Mouse (Mus musculus) ES-Bruce4 (cell line): ENCODE measurements around the gene Unkl. TPM values are rescaled to one million over a fixed set of nuclear protein-coding genes. Genes with fewer than 3 reads are reported as not detected.
"Not testable (repeated sequence)": the region's sequence is repeated elsewhere in the genome, so short reads cannot be mapped to it uniquely, and the experiment has no call there.

Source experiments
- H3K27ac ChIP-seq: 2 replicates; pipeline ENCODE4 v1.5.1; 2012; ENCODE audit warnings: low read length, inconsistent platforms; ENCODE audit not compliant: insufficient read depth
- H3K27me3 ChIP-seq: 2 replicates; pipeline ENCODE4 v1.6.1; 2012; ENCODE audit warnings: mild to moderate bottlenecking, low read length, inconsistent platforms; ENCODE audit not compliant: control insufficient read depth, poor library complexity, insufficient read depth, severe bottlenecking
- H3K36me3 ChIP-seq: 2 replicates; pipeline ENCODE4 v1.6.1; 2012; ENCODE audit warnings: inconsistent platforms, mild to moderate bottlenecking, low read length, moderate library complexity; ENCODE audit not compliant: control insufficient read depth, poor library complexity, insufficient read depth, severe bottlenecking
- H3K4me1 ChIP-seq: one replicate; pipeline ENCODE4 v1.8.1; 2011; ENCODE audit warnings: low read length; ENCODE audit not compliant: control insufficient read depth, insufficient read depth
- H3K4me3 ChIP-seq: 2 replicates; pipeline ENCODE4 v1.5.1; 2011; ENCODE audit warnings: low read depth, mild to moderate bottlenecking, low read length
- H3K9ac ChIP-seq: 2 replicates; pipeline ENCODE4 v1.6.1; 2012; ENCODE audit warnings: low read depth, mild to moderate bottlenecking, inconsistent platforms; ENCODE audit not compliant: poor library complexity, severe bottlenecking
- H3K9me3 ChIP-seq: replicated peaks from 2 replicates; pipeline ENCODE4 v1.6.1; 2012; ENCODE audit warnings: mild to moderate bottlenecking, low read length, inconsistent platforms; ENCODE audit not compliant: control insufficient read depth, poor library complexity, insufficient read depth, severe bottlenecking
- CTCF ChIP-seq: IDR thresholded peaks from one replicate; pipeline ENCODE4 v1.8.1; 2011; ENCODE audit warnings: low read depth, low read length
- EP300 ChIP-seq: IDR thresholded peaks from 2 replicates; pipeline ENCODE4 v1.6.1; 2011; ENCODE audit warnings: low read depth, low read length; ENCODE audit not compliant: insufficient read depth
- POLR2A ChIP-seq: IDR thresholded peaks from one replicate; pipeline ENCODE4 v1.8.1; 2011; ENCODE audit warnings: low read length; ENCODE audit not compliant: insufficient read depth
- polyA plus RNA-seq: library from polyadenylated mRNA; stranded (reverse); fragments of >200 nt; gene quantifications from 2 replicates; pipeline ENCODE4 v1.2.4, GENCODE M21; 2011; ENCODE audit warnings: low read depth; ENCODE audit not compliant: missing spikeins, insufficient read depth, insufficient read length

The Unkl gene
- polyA plus RNA-seq, 1 experiment: 22.9 TPM

- no peaks in the 10 kb centered on the region for H3K4me1 ChIP-seq
- H3K9ac ChIP-seq: no peak overlapping the region
- H3K4me3 ChIP-seq: no peak overlapping the region
- no peaks in the 10 kb centered on the region for H3K27me3 ChIP-seq
- H3K9me3 ChIP-seq: no peaks in the 10 kb centered on the region
- TF ChIP-seq EP300 (no peak), CTCF (no peak), POLR2A (no peak)
- peaks cover 16% of the 10 kb centered on the region for H3K36me3 ChIP-seq
- no peak overlapping the region for H3K27ac ChIP-seq
These were observed 23.5 kb downstream of the Unkl start for GRCm38 (mm10) chr17:25211705-25212104.

DNA sequence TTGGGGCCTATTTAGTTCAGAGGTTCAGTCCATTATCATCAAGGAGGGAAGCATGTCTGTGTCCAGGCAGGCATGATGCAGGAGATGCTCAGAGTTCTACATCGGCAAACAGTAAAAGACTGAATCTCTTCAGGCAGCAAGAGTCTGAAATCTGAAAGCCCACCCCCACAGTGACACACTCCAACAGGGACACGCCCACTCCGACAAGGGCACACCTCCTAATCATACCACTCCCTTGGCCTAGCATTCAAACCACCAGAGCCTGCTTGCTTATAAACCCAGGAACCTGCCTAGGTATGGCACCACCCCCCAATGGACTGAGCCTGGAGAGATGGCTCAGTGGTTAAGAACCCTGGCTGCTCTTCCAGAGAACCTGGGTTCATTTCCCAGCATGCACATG is 27.2 kb downstream of the Unkl start:
- Histone ChIP-seq H3K27ac (no peak overlapping the region), H3K9me3 (no peaks in the 10 kb centered on the region), H3K4me1 (no peaks in the 10 kb centered on the region), H3K4me3 (no peak overlapping the region), H3K9ac (no peak overlapping the region), H3K27me3 (no peaks in the 10 kb centered on the region), H3K36me3 (peaks cover 10% of the 10 kb centered on the region)
- TF ChIP-seq POLR2A: no peak
- TF ChIP-seq CTCF: no peak
- TF ChIP-seq EP300: no peak

GRCm38 (mm10) chr17:25218967-25219366 is 30.8 kb downstream of the Unkl start:
- no peaks in the 10 kb centered on the region for H3K27me3 ChIP-seq
- no peak overlapping the region for H3K4me3 ChIP-seq
- no peak for TF ChIP-seq POLR2A
- TF ChIP-seq EP300: no peak
- no peak for TF ChIP-seq CTCF
- 0 out of 2 replicates have a peak, but pooled peaks cover 2% of the 10 kb centered on the region for H3K36me3 ChIP-seq
- H3K27ac ChIP-seq: no peak overlapping the region
- peaks cover 2% of the 10 kb centered on the region for H3K4me1 ChIP-seq
- H3K9ac ChIP-seq: no peak overlapping the region
- H3K9me3 ChIP-seq: no peaks in the 10 kb centered on the region

- Histone ChIP-seq H3K27ac (no peak overlapping the region), H3K4me1 (peaks cover 2% of the 10 kb centered on the region), H3K9ac (no peak overlapping the region), H3K4me3 (no peak overlapping the region), H3K27me3 (no peaks in the 10 kb centered on the region), H3K9me3 (no peaks in the 10 kb centered on the region), H3K36me3 (no peaks in the 10 kb centered on the region)
- no peak for TF ChIP-seq CTCF
- no peak for TF ChIP-seq EP300
- no peak for TF ChIP-seq POLR2A
These were observed 31.5 kb downstream of the Unkl start for GRCm38 (mm10) chr17:25219492-25220295.

- H3K27me3 ChIP-seq: no peaks in the 10 kb centered on the region
- peaks cover 2% of the 10 kb centered on the region for H3K4me1 ChIP-seq
- H3K36me3 ChIP-seq: no peaks in the 10 kb centered on the region
- TF ChIP-seq POLR2A: no peak
- no peak for TF ChIP-seq EP300
- no peak overlapping the region for H3K4me3 ChIP-seq
- no peak overlapping the region for H3K9ac ChIP-seq
- no peak overlapping the region for H3K27ac ChIP-seq
- H3K9me3 ChIP-seq: no peaks in the 10 kb centered on the region
These were observed 32.5 kb downstream of the Unkl start for GRCm38 (mm10) chr17:25220746-25221145.

DNA sequence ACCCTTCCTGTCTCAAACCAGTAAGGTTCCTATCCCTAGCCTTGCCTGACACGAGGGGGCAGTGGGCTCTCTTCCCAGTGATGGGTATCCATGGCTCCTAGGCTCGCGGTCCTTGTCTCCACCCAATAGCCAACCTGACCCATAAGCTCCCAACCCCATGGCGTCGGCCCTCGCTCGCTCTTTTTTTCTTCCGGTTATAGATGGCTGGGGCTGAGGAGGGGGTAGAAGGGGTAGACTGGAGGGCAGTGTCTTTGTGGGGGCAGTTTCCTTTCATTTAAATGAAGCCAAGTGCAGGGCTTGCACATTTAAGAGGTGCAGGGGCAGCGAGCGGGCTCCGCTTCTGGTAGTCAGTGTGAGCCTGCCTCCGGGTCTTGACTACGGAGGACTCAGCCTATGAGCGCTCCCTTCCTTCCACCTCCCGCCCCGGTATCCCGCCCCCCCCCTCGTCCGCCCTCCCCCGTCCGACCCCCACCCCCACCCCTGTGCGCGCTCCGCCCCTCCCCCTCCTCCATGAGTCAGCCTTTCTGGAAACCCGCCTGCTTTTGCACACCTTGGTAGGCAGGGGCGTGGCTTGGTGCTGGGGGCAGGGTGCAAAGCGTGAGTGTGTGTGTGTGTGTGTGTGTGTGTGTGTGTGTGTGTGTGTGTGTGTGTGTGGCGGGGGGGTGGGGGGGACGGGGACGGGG is 33.8 kb downstream of the Unkl start:
- Histone ChIP-seq H3K27me3 (no peaks in the 10 kb centered on the region), H3K4me3 (peak overlapping the region; percentile 71), H3K9ac (peak overlapping the region; percentile 60), H3K9me3 (no peaks in the 10 kb centered on the region), H3K36me3 (no peaks in the 10 kb centered on the region), H3K4me1 (peaks cover 2% of the 10 kb centered on the region), H3K27ac (peak overlapping the region; percentile 53)
- no peak for TF ChIP-seq EP300
- no peak for TF ChIP-seq POLR2A
- TF ChIP-seq CTCF: no peak

DNA sequence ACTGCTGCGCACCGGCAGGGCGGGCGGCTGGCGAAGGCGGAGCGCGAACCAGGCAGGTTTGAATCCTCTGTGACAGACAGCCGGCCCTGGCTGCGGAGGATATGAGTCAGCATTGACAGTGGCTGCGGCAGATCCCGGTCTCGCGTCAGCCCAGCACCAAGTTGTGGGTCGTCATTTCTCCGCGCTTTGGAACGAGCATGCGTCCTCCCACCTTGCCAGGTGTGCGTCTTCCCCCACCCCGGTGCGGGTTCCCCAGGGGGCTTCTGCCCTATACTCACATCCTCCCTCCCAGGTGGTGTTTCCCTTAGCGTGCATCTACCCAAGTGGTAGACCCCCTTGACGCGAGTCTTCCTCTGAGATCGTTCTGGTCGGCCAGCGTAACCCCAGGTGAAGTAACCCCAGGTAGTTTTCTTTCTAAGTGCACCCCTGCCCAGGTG is 34.3 kb downstream of the Unkl start:
- not testable (repeated sequence) for H3K27me3 ChIP-seq, H3K4me1 ChIP-seq, H3K9me3 ChIP-seq, H3K36me3 ChIP-seq
- Histone ChIP-seq H3K27ac (peak overlapping the region; percentile 45; the same call in 1 of the 2 replicates), H3K4me3 (peak overlapping the region; percentile 77), H3K9ac (peak overlapping the region; percentile 60)
